Mouse (Mus musculus) ES-CJ7 (cell line): ENCODE results near the gene Gm5901.
"Not testable (repeated sequence)": the region's sequence is repeated elsewhere in the genome, so short reads cannot be mapped to it uniquely, and the experiment has no call there.

ENCODE experiments used
- DNase-seq: peaks from one replicate; pipeline ENCODE4 v3.0.0; 2011; ENCODE audit warnings: low read depth, low spot score

The Gm5901 gene

DNA sequence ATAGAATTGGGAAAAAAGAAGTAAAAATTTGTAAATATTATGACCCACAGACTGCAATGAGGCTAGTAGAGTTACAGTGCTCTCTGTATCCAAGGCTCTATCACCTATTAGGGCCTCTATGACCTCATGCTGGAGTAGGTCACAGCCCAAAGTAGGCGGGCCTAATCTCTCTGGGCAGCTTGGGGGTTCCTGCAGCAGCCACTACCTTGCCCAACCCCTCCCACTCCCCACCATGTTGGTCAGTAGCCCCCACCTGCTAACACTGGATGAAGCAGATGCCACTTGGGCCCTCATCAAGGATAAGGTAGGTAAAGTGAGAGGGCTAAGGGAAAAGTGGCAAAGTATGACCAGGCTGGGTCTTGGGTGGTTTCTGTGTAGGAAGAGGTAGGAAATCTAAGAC lies at the start of gene Gm5901:
Gene Gm5901, plus strand, starts transcription at position 173 of the 400 bp plus-strand sequence.
- no peak for DNase-seq

DNA sequence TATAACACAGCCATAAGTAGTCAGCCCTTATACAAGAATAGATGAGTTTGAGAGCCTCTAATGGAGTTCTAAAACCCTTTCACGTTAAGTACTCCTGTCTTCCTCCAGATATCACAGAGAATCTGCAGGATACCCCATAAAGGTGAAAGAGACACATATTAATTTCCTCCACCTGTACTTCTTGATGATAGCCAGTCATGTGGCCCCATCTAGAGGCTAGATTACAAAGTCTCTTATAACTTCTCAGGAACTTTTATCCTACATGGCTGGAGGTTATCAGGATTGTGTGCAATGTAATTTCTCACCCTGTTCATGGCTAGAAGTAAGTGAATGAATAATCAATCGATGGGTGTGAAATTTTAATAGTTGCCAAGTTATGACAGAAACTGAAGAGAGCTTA lies 49.5 kb upstream of the Gm5901 start:
- DNase-seq: no peak

DNA sequence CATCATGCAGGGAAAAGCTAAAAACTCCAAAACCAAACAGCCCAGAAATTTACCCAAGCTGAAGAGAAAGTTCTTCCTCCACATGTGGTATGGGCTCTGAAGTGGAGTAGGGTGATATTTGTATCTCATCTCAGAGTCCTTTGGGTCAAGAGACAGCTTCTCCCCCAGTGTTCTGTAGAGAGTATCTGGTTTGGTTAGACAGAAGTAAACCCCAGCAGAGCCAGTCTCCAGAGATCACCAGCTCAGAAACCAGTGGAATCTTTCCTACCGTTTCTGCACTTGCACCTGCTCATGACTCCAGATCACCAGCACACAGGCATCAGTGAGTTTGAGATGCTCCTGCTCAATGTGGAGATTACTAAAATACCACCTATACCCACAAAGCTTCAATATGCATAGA lies 40.8 kb upstream of the Gm5901 start, which contains the start of gene Olfr690:
Gene Olfr690, minus strand, starts transcription at position 101 of the 400 bp plus-strand sequence.
- no peak for DNase-seq

DNA sequence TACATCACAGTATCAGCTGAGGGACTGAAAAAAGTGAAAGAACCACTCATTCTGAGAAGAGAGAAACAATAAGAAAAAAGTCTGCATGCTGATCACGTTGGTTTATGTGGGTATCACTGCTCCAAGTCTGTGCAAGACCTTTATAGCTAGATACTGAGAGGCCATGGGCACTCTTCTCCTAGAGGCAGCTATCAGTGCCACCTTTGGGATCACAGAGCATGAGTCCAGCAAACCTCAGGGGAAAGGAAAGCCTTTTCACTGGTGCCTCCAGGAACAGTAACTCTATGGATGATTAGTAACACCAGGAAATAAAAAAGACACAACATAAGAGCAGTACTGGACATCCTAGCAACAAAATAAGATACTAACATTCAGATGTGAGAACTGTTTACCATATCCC lies 32.7 kb upstream of the Gm5901 start, which contains the start of gene Olfr691:
Gene Olfr691, minus strand, starts transcription at position 101 of the 400 bp plus-strand sequence.
- DNase-seq: no peak

DNA sequence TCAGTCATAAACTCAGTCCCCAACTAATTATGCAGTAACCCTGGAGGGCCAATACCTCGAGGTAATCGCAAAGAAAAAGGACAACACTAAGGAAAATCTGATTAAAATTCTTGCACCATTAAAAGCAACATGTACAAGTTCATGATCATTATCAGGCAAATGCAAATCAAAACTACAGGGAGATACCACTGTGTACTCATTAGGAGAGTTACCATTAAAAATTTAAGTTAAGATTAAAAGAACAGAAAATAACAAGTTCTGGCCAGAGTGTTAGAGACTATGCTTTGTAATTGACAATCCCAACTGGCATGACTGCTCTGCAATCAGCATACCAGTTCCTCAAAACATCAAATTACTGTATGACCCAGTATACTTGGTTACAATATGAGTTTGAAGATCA lies 32.1 kb upstream of the Gm5901 start:
- no peak for DNase-seq

DNA sequence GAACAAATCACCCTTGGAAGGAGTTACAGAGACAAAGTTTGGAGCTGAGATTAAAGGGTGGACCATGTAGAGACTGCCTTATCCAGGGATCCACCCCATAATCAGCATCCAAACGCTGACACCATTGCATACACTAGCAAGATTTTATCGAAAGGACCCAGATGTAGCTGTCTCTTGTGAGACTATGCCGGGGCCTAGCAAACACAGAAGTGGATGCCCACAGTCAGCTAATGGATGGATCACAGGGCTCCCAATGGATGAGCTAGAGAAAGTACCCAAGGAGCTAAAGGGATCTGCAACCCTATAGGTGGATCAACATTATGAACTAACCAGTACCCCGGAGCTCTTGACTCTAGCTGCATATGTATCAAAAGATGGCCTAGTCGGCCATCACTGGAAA lies 18.8 kb upstream of the Gm5901 start:
- not testable (repeated sequence) for DNase-seq

DNA sequence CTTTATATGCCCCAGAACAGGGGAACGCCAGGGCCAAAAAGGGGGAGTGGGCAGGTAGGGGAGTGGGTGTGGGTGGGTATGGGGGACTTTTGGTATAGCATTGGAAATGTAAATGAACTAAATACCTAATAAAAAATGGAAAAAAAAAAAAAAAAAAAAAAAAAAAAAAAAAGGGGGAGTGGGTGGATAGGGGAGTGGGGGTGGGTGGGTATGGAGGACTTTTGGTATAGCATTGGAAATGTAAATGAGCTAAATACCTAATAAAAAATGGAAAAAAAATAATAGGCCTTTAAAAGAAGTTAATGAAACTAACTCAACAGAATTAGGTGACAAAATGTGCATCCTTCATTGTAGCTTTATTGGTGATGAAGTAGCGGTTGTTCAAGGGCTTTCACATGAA lies 18.4 kb upstream of the Gm5901 start:
- DNase-seq: not testable (repeated sequence)

DNA sequence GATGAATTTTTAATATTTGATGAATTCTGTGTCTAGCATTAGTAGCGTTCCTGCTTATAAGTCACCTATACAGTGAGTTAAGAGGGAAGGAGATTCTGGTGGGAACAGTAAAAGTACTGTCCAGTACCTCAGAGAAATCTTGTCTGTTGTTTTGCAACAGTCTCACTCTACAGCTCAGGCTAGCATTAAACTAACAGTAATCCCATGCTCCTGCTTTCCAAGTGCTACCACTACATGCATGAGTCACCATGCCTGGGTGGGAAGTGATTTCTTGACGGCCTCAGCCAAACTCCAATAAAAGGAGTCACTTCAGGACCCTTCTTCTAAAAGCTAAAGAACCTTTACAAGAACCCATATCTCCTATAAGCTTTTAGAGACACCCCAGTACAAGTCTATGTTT lies 13.1 kb upstream of the Gm5901 start:
- DNase-seq: no peak

DNA sequence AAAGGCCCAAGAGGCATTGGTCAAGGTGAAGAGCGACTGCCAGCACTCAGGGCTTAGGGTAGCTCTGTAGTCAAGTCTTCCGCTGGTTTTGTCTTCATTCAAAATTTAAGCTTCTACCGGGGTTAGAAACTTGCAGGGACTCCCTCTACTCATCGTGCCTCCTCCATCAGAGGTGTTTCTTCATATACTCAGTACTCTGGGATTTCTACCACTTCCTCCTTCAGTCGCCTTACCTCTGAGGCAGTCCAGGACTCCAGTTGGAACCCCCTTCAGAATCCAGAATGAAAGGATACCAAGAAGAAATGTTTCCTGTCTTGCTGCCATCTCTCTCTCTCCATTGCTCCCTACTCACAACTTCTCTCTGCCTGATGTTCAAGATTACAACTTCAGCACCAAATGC lies 7.6 kb upstream of the Gm5901 start:
- DNase-seq: no peak

DNA sequence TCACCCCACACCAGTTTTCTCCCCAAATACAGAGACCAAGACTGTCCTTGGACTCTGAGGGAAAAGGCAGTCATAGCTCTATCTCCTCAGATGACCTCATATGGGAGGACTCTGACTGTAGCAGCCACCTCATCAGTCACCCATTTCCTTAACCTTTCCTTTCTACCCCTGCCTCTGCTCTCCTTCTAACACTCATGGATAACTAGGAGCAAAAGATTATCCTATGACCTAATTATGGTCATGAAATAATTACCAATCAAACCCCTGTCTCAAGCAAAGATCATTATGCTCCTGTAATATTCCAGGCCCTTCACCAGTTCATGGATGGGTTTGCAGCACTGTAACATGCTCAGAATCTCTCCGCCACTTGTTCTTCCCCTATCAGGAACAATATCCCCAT lies 6.9 kb upstream of the Gm5901 start, which contains the start of gene Olfr692:
Gene Olfr692, plus strand, starts transcription at position 301 of the 400 bp plus-strand sequence.
- DNase-seq: no peak

DNA sequence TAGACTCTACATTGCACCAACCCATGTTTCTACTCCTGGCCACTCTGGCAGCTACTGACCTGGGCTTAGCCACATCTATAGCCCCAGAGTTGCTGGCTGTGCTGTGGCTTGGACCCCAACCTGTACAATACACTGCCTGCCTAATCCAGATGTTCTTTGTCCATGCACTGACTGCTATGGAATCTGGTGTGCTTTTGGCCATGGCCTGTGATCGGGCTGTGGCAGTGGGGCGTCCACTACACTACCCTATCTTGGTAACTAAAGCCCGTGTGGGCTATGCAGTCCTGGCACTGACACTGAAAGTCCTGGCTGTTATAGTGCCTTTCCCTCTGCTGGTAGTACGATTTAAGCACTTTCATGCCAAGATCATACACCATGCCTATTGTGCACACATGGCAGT lies 6.3 kb upstream of the Gm5901 start:
- no peak for DNase-seq

DNA sequence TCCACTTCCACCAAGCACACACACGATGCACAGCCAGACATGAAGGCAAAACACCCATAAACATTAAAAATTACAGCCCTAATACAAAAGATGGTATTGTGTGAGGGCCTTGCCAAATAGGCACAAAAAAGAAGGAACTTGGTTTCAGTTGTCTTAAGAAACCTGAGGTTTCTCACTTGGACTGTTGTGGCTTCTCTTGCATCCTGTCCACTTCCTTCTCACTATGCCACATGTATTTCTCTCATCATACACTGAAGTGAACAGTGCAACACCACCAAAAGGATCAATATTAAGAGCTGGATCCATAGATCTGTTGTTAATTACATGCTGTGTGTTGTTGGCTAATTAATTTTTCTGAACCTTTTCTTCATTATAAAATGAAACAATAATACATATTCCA lies 1.9 kb upstream of the Gm5901 start:
- no peak for DNase-seq

DNA sequence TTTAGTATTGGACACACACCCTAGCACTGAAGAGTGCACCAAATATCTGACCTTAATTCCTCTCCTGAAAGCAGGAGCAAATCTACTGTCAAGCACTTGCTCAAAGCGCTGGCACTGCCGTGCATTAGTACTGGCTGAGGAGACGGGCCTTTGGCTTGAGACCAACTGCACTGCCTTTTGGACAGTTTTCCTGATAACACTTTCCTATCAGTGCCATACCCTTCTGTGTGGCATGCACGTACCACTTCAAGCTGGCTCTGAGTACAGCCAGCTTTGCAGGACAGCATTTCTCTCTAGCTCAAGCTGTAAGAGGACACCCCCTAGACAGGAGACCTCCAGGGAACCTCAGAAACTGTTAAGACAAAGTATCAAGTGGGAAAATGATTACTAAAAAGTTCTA lies 1.3 kb upstream of the Gm5901 start:
- no peak for DNase-seq

DNA sequence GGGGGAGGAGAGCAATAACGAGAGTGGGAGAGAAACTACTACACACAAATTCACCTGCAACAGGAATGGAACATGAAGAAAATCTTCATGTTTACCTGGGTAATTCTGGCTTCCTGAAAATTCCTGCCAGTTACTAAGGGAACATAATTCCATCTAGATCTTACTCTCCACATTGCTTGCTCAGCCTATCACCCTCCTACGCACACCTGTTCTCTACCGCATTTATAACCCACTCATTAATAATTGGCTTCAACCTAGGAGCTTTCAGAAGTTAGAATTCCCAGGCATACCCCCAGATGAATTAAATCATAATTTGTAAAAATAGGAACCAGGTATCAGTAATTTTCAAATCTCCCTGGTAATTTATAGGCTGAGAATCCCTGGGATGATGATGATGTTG lies 862 bp upstream of the Gm5901 start:
- no peak for DNase-seq

DNA sequence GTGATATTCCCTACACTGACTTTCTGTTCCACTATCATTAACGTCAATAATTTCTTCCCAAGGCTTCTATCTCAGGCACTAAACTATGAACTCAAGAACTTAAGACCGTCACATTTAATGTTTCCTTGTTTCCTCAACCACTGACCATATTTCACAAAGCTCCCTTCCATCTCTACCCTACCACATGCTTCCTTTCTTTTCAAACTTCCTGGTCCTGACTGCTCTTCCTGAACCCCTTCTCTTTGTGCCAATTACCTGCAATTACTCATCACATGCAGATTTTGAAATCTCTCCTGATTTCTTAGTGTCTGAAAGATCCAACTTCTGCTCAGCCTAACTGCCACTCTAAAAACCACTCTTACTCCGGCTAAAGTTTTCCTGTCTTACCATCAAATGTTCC lies 5.5 kb downstream of the Gm5901 start:
- DNase-seq: no peak

DNA sequence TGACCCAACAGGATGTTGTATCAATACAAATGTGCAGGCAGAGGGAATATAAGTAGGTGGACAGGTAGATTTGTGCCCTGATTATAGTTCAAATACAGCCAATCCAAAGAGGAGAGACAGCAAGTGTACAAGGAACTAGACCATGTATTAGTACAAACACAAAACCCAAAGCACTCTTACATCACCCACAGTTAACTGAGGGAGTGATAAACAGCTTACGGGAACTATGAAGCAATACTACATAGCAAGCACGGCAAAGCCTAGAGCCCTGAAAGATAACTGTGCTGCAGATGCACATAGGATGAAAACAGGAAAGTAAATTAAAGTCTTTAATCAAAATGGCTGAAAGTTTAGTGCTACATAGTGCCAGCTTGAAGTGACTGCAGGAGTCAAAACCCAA lies 12.9 kb downstream of the Gm5901 start:
- DNase-seq: no peak

DNA sequence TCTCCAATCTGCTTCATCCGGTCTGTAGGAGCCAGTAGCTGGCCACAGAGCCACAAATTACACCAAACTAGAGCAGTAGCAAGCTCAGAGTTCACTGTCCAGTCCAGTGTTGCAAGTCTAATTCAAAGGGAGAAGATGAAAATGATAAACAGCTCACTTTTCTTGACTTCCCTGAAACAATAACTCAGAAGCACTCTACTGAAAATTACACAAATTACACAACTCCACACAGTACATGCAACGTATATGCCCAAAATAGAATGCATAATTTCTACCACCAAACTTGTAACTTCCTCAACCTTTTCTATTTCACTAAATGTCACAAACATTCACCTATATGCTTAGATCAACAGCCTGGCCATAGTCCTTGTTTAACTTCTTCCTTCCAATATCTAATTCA lies 15.4 kb downstream of the Gm5901 start:
- no peak for DNase-seq

DNA sequence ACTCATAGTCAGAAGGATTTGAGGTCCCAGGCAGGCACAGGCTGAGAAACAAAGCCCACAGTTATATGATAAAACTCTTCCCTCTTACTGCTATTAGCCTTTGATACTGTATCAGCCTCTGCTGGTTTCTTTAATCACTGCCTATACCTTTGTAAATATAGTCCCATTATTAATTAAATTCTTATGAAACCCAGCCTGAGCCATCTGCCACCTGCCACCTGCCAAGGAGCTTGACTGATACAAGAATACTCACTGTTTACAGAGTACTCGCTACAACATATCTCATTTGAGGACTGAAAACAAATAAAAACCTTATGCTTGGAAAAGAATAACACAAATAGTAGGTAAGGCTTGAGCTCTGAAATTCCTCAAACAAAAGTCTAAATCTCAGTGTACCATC lies 19.8 kb downstream of the Gm5901 start:
- DNase-seq: no peak

DNA sequence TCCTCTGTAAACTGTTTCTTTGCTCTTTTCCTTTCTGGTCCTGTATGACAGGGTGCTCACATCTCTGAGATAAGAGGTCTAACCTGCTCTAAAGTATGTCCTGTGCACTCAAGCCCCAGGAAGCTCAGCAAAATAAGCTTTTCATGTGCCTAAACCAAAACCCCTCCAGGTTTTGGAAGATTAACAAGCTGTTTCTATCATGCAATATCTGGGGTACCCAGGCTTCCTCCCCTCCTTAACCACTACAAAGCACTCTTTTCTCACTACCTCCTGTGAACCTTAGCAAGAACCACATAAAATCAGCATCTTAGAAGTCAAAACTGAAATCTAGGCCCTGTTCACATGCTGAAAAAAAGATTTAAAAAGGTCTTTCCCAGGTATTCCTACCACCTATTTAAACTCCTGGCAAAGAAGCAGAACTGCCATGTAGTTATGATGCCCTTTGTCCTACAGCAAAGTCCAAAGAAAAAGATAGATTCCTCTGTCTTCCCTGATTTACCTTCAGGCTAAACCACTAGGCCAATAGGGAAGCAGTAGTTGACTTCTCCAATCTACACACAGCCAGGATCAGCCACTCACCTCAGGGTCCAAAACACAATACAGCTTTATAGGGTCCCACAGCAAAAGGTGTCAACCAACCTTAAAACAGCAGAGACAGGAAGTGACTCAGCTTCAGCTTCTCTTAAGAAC lies 20.4 kb downstream of the Gm5901 start:
- no peak for DNase-seq

DNA sequence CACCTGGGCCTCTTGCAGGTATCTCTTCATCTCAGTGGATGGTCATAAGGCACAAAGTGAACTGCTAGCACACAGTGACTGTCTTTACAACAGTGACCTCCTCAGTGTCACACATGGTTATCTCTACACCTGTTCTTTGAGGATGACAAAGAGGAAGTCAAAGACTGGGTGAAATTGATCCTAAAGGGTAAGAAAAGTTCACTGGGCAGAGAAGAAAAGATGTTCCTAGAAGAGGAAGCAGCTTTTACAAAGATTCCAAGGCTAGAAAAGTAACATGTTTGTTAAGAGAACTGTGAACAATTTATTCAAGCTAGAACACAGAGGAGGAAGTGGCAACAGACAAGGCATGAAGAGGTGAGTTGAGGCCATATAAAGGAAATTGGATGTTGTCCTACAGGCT lies 21.3 kb downstream of the Gm5901 start:
- no peak for DNase-seq

DNA sequence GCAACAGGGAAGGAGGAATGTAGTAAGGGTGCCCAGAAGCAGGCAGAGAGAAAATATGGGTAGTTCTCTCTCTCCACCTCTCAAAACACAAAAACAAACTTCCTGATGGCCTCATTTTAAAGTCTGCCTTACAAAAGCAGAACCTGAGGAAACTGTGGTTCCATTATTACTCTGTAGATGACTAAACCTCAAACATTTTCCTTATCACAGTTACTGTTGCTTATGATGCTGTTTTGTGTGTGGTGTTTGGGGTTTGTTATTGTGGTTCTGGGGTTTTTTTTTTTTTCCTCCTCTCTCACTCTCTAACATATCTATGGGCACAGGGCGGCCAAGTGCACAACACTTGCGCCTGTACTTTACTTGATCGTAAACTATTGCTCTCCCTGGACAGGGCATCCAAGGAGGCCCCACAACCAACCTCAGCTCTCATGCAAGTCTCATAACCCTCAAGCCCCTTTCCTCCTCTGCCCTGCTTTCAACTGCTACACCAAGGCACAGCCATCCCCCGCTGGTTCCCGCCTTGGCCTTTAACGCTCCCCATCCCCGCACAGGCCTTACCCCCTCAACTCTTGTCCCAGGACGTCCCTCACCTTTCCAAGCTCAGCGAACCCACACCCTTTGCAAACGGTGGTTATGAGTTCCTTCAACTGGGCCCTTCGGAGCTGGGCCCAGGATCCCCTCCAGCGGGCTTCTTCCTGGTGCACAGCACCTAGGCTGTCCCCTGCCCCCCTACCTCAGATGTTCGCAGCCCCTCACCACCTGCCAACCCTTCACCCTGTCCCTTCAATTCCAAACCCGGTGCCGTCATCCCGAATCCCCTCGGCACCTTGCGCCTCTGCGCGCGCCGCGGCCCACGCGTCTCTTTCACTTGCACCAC lies 24.5 kb downstream of the Gm5901 start:
- peak; percentile 42 for DNase-seq

DNA sequence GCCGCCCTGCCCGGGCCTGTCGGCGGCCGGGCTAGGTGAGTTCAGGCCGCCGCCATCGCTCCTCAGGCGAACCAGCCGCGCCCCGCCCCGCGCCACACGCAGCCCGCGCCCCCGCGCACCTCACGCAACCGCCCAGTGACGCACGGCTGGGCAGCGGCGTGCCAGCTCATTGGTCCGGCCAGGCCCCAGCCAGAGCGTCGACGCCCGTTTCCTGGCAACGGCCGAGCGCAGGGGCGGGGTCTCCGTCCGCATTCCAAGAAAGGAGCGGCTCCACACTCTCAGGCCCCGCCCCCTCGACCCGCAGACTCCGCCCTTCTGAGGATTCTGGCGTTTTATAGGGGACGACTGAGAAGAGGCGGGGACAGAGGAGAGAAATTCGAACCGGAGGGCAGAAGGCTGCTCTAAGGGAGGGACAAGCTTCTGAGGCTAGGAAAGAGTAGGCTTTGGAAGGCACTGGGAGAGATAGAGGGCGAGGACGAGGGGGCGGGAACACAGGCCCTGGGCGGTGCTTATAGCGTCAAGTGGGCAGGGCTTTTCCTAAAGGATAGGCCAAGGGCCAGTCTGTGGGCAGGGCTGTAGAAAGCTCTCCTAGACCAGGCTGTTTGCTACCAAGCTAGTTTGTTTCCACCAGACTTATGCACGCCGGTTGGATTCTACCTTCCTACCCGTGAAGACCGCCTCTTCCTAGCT lies 25.2 kb downstream of the Gm5901 start, which contains the start of gene Fam160a2:
Gene Fam160a2, minus strand, starts transcription at position 120 of the 690 bp plus-strand sequence.
- peak; percentile 99 for DNase-seq
